Mouse (Mus musculus) liver, embryonic 14.5 days (tissue): ENCODE measurements around the gene Ahcyl2. TPM values are rescaled to one million over a fixed set of nuclear protein-coding genes. Genes with fewer than 3 reads are reported as not detected.

Source experiments
- ATAC-seq: fragments of 200-750 bp; cut with Nextera tagmentation; 2 replicates; pipeline ENCODE4 v1.8.0; 2017; ENCODE audit warnings: moderate number of reproducible peaks, mild to moderate bottlenecking, moderate library complexity; ENCODE audit not compliant: insufficient read depth
- DNase-seq, 3 experiments: peaks; one replicate each; pipeline ENCODE4 v3.0.0-alpha.2; 2012 to 2013; ENCODE audit warnings: low read depth in 3 of 3, low spot score in 3 of 3
- H3K27ac ChIP-seq: fragments of 300-500 bp; sonication (generic); 2 replicates; pipeline ENCODE4 v1.5.1; 2014; ENCODE audit warnings: moderate library complexity, mild to moderate bottlenecking, control low read depth, inconsistent platforms
- H3K27me3 ChIP-seq: fragments of 300-500 bp; sonication (generic); 2 replicates; pipeline ENCODE4 v1.6.1; 2014; ENCODE audit warnings: mild to moderate bottlenecking, low read length, moderate library complexity; ENCODE audit not compliant: control insufficient read depth, insufficient read depth
- H3K36me3 ChIP-seq: fragments of 300-500 bp; sonication (generic); replicated peaks from 2 replicates; pipeline ENCODE4 v1.6.1; 2014; ENCODE audit warnings: low read depth; ENCODE audit not compliant: control insufficient read depth, insufficient read depth
- H3K4me1 ChIP-seq, 2 experiments: fragments of 200-500 bp in 1 of 2; fragments of 300-500 bp in 1 of 2; sonication (generic) in 1 of 2; replicated peaks; 2 replicates each; pipeline ENCODE4 v1.6.1; 2012 to 2014; ENCODE audit warnings: antibody characterized with exemption in 1 of 2, inconsistent platforms in 1 of 2, low read length in 1 of 2; ENCODE audit not compliant: control insufficient read depth in 2 of 2, insufficient read depth in 2 of 2
- H3K4me2 ChIP-seq: fragments of 300-500 bp; sonication (generic); 2 replicates; pipeline ENCODE4 v1.6.1; 2014; ENCODE audit warnings: low read depth, mild to moderate bottlenecking, control low read depth, moderate library complexity
- H3K4me3 ChIP-seq, 2 experiments: fragments of 200-500 bp in 1 of 2; fragments of 300-500 bp in 1 of 2; sonication (generic) in 1 of 2; 2 replicates each; pipeline ENCODE4 v1.5.1; 2012 to 2014; ENCODE audit warnings: low read depth in 2 of 2, low read length in 2 of 2, mild to moderate bottlenecking in 2 of 2, control low read depth in 1 of 2, inconsistent platforms in 1 of 2, moderate library complexity in 1 of 2; ENCODE audit not compliant: insufficient read depth in 1 of 2
- H3K9ac ChIP-seq: fragments of 300-500 bp; sonication (generic); replicated peaks from 2 replicates; pipeline ENCODE4 v1.6.1; 2014; ENCODE audit warnings: mild to moderate bottlenecking, control low read depth, moderate library complexity
- H3K9me3 ChIP-seq: fragments of 300-500 bp; sonication (generic); 2 replicates; pipeline ENCODE4 v1.6.1; 2016; ENCODE audit warnings: low read length, mixed read lengths; ENCODE audit not compliant: control insufficient read depth
- CTCF ChIP-seq: IDR thresholded peaks from 2 replicates; pipeline ENCODE4 v1.5.1; 2016; ENCODE audit warnings: antibody characterized with exemption, low read depth, control low read depth
- EP300 ChIP-seq: IDR thresholded peaks from 2 replicates; pipeline ENCODE4 v1.6.1; 2016; ENCODE audit warnings: antibody characterized with exemption, low read depth
- WGBS: fragments of 180-500 bp; shearing (Covaris S2); extraction: QIAGEN DNeasy Blood & Tissue Kit; methylation state at CpG from one replicate; pipeline ENCODE4 v1.1.7; 2014; ENCODE audit not compliant: insufficient replicate concordance; 5-methylcytosine and 5-hydroxymethylcytosine counted together
- polyA plus RNA-seq, 2 experiments: library from polyadenylated mRNA; depleted of rRNA in 1 of 2; stranded (reverse) in 1 of 2; unstranded in 1 of 2; fragments of >200 nt; fragmentation: Nextera tagmentation in 1 of 2; extraction: Ambion mirVana in 1 of 2; gene quantifications; 2 replicates each; pipeline versions ENCODE4 v1.2.1 to v1.2.3; 2012 to 2014

The Ahcyl2 gene
- polyA plus RNA-seq, 2 experiments = 3.2 to 4.2 TPM

- no peaks in the 10 kb centered on the region for H3K36me3 ChIP-seq
- H3K9ac ChIP-seq = no peak overlapping the region
- TF ChIP-seq EP300 (no peak), CTCF (no peak)
- ATAC-seq (no peak), DNase-seq (no peak)
- 74% methylated on average over 6 of the region's 6 CpGs for WGBS
- no peaks in the 10 kb centered on the region for H3K4me1 ChIP-seq
- H3K27me3 ChIP-seq = no peaks in the 10 kb centered on the region
- no peak overlapping the region for H3K27ac ChIP-seq
- H3K9me3 ChIP-seq = no peaks in the 10 kb centered on the region
- no peak overlapping the region for H3K4me3 ChIP-seq
- H3K4me2 ChIP-seq = no peak overlapping the region
Observed at GRCm38 (mm10) chr6:29930665-29931064, 162.9 kb downstream of the Ahcyl2 start.

GRCm38 (mm10) chr6:29931181-29931580, 163.4 kb downstream of the Ahcyl2 start:
- no peaks in the 10 kb centered on the region for H3K4me1 ChIP-seq
- no peak overlapping the region for H3K4me3 ChIP-seq
- ATAC-seq (no peak), DNase-seq (no peak)
- no peak overlapping the region for H3K4me2 ChIP-seq
- no peaks in the 10 kb centered on the region for H3K9me3 ChIP-seq
- 56% methylated on average over 4 of the region's 4 CpGs for WGBS
- no peaks in the 10 kb centered on the region for H3K36me3 ChIP-seq
- no peak overlapping the region for H3K9ac ChIP-seq
- no peak overlapping the region for H3K27ac ChIP-seq
- H3K27me3 ChIP-seq = no peaks in the 10 kb centered on the region
- TF ChIP-seq EP300 (no peak), CTCF (no peak)

DNA sequence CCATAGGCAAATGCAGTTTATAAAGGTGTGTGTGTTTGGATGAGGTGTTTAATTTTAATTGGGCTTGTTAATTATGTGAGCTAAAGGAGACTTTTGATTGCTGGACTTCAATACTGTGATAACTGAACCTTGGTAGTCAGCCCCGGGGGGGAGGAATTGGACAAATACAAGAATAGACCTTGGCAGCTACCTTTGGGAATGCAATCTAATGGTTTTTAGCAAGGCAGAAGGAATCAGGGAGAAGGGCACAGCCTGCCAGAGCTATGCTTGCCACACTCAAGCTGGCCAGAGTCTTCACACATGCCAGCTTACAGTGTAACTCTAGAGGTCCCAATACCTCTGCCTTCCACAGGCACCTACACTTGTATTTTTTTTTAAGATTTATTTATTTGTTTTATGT, 167.9 kb downstream of the Ahcyl2 start:
- TF ChIP-seq CTCF (no peak), EP300 (no peak)
- H3K27ac ChIP-seq = no peak overlapping the region
- 86% methylated on average over 1 of the region's 1 CpGs for WGBS
- H3K27me3 ChIP-seq = no peaks in the 10 kb centered on the region
- ATAC-seq (no peak), DNase-seq (no peak)
- no peaks in the 10 kb centered on the region for H3K4me1 ChIP-seq
- no peaks in the 10 kb centered on the region for H3K36me3 ChIP-seq
- no peak overlapping the region for H3K4me3 ChIP-seq
- no peaks in the 10 kb centered on the region for H3K9me3 ChIP-seq
- H3K4me2 ChIP-seq = no peak overlapping the region
- H3K9ac ChIP-seq = no peak overlapping the region

- Histone ChIP-seq H3K27ac (no peak overlapping the region), H3K9ac (no peak overlapping the region), H3K4me3 (no peak overlapping the region), H3K4me2 (no peak overlapping the region), H3K36me3 (no peaks in the 10 kb centered on the region), H3K27me3 (no peaks in the 10 kb centered on the region), H3K9me3 (no peaks in the 10 kb centered on the region), H3K4me1 (no peaks in the 10 kb centered on the region)
- TF ChIP-seq EP300 = no peak
- no peak for TF ChIP-seq CTCF
- ATAC-seq = no peak
- WGBS = 58% methylated on average over 4 of the region's 4 CpGs
- DNase-seq = no peak
Observed at GRCm38 (mm10) chr6:29940428-29940827, 172.6 kb downstream of the Ahcyl2 start.

GRCm38 (mm10) chr6:29941036-29941435, 173.2 kb downstream of the Ahcyl2 start:
- no peak overlapping the region for H3K27ac ChIP-seq
- H3K27me3 ChIP-seq = no peaks in the 10 kb centered on the region
- TF ChIP-seq EP300 (no peak), CTCF (no peak)
- no peak overlapping the region for H3K9ac ChIP-seq
- 66% methylated on average over 2 of the region's 2 CpGs for WGBS
- no peak overlapping the region for H3K4me3 ChIP-seq
- H3K9me3 ChIP-seq = no peaks in the 10 kb centered on the region
- ATAC-seq (no peak), DNase-seq (no peak)
- no peak overlapping the region for H3K4me2 ChIP-seq
- H3K36me3 ChIP-seq = no peaks in the 10 kb centered on the region
- H3K4me1 ChIP-seq = no peaks in the 10 kb centered on the region
